Mouse (Mus musculus) forebrain, embryonic 10.5 days (tissue): Measurements from ENCODE around the gene Thpo. TPM values are rescaled to one million over a fixed set of nuclear protein-coding genes. Genes with fewer than 3 reads are reported as not detected.

Experiments used
- DNase-seq: peaks from one replicate; pipeline ENCODE4 v3.0.0-alpha.2; 2017; ENCODE audit warnings: low spot score; ENCODE audit errors: extremely low spot score
- H3K27ac ChIP-seq: fragments of 300-500 bp; sonication (generic); 2 replicates; pipeline ENCODE4 v1.5.1; 2016; ENCODE audit warnings: mild to moderate bottlenecking
- H3K27me3 ChIP-seq: fragments of 300-500 bp; sonication (generic); 2 replicates; pipeline ENCODE4 v1.6.1; 2016; ENCODE audit warnings: mild to moderate bottlenecking; ENCODE audit not compliant: poor library complexity, severe bottlenecking
- H3K36me3 ChIP-seq: fragments of 300-500 bp; sonication (generic); replicated peaks from 2 replicates; pipeline ENCODE4 v1.6.1; 2016; ENCODE audit warnings: mild to moderate bottlenecking, moderate library complexity
- H3K4me1 ChIP-seq: fragments of 300-500 bp; sonication (generic); 2 replicates; pipeline ENCODE4 v1.6.1; 2016
- H3K4me3 ChIP-seq: fragments of 300-500 bp; sonication (generic); 2 replicates; pipeline ENCODE4 v1.5.1; 2016; ENCODE audit warnings: mild to moderate bottlenecking, moderate library complexity
- H3K9me3 ChIP-seq: fragments of 300-500 bp; sonication (generic); 2 replicates; pipeline ENCODE4 v1.6.1; 2016; ENCODE audit warnings: mild to moderate bottlenecking, moderate library complexity
- WGBS: fragments of 180-500 bp; shearing (Covaris S2); methylation state at CpG from one replicate; pipeline ENCODE4 v1.1.7; 2016; 5-methylcytosine and 5-hydroxymethylcytosine counted together
- polyA plus RNA-seq: library from polyadenylated mRNA; unstranded; fragments of >200 nt; fragmentation: Nextera tagmentation; extraction: Ambion mirVana; gene quantifications from 2 replicates; pipeline ENCODE4 v1.2.1, GENCODE M21; 2016

Thpo gene
- polyA plus RNA-seq, 1 experiment from 2014 or later: 0.31 TPM

DNA sequence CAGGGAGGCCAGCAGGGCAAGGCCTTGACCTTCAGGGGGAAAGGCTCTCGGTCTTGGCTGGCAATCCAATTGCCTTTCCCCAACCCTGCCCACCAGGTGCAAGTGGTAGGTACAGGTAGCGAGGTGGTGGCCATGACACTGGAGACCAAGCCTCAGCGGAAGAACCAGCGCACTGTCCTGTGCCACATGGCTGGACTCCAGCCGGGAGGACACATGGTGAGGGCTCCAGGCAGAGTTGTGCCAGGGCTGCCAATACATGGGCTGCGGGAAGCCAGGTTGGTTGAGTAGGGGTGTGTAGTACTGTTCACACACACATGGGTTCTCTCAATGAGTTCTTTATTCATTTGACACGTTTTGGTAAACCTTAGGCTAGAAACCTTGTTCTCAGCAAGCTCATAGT, 1.9 kb upstream of the Thpo start:
- no peaks in the 10 kb centered on the region; the same call in 1 of the 2 replicates for H3K36me3 ChIP-seq
- no peak overlapping the region for H3K4me3 ChIP-seq
- no peak for DNase-seq
- H3K9me3 ChIP-seq: no peaks in the 10 kb centered on the region
- 92% methylated on average over 7 of the region's 7 CpGs for WGBS
- H3K27me3 ChIP-seq: peaks cover 62% of the 10 kb centered on the region
- H3K4me1 ChIP-seq: peaks cover 30% of the 10 kb centered on the region
- no peak overlapping the region for H3K27ac ChIP-seq

DNA sequence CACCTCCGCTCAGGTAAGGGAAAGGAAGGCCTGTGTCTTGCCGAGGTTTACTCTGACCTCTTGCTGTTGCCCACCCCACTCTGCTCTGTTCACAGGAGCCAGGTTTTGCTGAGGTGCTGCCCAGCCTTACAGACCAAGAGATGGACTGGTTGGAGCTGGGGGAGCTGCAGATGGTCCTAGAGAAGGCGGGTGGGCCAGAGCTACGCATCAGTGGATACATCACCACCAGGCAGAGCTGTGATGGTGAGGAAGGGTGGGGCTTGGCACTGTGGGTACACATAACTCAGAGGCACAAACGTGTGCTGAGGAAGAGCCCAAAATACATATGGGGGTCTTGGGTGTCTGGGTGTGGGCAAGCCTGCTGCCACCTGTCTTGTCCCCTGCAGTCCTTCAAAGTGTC, 1.3 kb upstream of the Thpo start:
- 87% methylated on average over 5 of the region's 5 CpGs for WGBS
- no peaks in the 10 kb centered on the region for H3K9me3 ChIP-seq
- H3K4me3 ChIP-seq: no peak overlapping the region
- no peak for DNase-seq
- peaks cover 62% of the 10 kb centered on the region for H3K27me3 ChIP-seq
- no peak overlapping the region for H3K27ac ChIP-seq
- H3K4me1 ChIP-seq: peaks cover 30% of the 10 kb centered on the region
- no peaks in the 10 kb centered on the region; the same call in 1 of the 2 replicates for H3K36me3 ChIP-seq

DNA sequence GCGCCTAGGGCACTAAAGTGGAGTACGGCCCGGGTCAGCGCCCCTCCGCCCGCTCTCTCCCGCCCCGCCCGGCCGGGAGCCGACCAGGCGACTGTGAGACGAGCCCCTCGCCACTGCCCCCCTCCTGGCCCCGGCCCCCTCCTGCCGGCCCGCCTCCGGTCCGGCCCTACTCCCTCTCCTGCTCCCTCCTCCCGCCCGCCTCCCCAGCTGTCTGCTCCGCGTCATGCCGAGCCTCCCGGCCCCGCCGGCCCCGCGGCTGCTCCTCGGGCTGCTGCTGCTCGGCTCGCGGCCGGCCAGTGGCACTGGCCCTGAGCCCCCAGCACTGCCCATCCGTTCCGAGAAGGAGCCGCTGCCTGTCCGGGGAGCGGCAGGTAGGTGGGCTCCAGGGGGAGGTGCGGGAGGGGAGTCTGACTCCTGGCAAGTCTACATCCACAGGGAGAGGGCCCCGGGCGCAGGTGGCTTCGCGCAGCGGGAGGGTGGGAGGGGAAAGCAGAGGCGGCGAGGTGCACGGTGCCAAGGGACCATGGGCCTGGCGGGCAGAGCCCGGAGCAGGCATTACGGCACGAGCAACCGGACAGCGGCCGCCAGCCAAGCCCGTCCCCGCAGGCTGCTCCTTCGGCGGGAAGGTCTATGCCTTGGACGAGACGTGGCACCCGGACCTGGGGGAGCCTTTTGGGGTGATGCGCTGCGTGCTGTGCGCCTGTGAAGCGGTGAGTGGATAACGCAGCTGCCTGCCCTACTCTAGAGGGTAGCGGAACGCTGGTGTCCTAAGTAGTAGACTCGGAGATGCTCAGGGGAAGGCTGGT, 1.2 kb downstream of the Thpo start, which contains the start of gene Chrd:
TSS of gene Chrd (plus strand) at position 203 of the 806 bp plus-strand sequence.
- Histone ChIP-seq H3K36me3 (no peaks in the 10 kb centered on the region), H3K27me3 (peaks cover 68% of the 10 kb centered on the region)

DNA sequence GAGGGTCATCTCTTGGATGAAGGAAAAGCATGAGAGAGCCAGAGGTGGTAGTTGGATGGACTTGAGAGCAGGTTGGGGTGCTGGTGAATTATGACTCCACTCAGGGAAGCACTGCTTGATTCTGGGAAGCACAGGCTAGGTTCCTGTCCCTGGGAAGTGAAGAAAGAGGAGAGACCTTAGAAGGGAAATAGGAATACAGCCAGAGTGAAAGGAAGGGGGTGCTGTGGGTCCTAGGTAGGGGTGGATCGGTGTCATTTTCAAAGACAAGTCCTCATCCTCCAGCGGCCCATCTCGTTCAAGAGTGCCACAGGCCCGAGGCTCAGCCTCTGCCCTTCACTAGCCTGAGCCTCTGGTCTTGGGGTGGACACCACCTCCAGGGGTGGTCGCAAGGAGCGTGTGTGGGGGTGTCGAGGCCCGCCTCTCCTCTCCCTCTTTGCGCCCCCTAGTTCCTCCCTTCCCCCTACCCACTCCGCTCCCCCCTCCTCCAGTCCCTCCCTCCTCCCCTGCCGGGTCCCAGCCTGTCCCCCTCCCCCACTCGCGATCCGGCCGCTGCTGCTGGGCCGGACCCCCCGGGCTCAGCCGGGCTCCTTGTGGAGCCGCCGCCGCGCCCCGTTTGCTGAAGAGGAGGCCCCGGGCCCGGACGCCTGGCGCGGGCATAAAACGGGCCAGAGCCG, 1.9 kb downstream of the Thpo start:
- peak; percentile 33 for DNase-seq
- WGBS: under 1% methylated on average over 28 of the region's 30 CpGs
- H3K9me3 ChIP-seq: no peaks in the 10 kb centered on the region

More for the DNA sequence above, 1.2 kb downstream of the Thpo start, which contains the start of gene Chrd:
- Histone ChIP-seq H3K9me3 (no peaks in the 10 kb centered on the region), H3K4me3 (peak within 1 kb of the TSS; percentile 79), H3K4me1 (peaks cover 39% of the 10 kb centered on the region), H3K27ac (peak within 1 kb of the TSS; percentile 91)
- DNase-seq: peak; percentile 69
- under 1% methylated on average over 61 of the region's 70 CpGs for WGBS

DNA sequence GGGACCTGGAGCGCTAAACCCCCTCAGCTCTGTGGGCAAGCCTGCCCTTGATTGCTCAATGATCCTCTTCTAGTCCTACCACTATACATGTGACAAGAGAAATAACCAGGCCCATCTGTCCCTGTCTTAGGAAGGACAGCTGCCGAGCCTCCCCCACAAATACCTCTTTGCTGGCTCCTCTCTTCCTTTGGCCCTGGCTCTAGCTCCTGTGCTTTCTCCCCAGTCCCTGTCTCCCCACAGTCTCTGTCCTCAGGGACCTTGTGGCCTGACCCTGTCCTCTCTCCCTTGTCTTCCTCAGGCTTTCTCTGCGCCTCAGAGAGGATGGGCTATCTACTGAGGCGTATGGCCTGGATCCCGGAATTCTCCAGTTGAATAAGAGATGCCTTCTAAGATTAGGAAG, 2.6 kb downstream of the Thpo start:
- peaks cover 61% of the 10 kb centered on the region for H3K27me3 ChIP-seq
- H3K9me3 ChIP-seq: no peaks in the 10 kb centered on the region
- DNase-seq: no peak
- H3K27ac ChIP-seq: 0 out of 2 replicates have a peak overlapping the region, but pooled peaks have one; percentile 91
- H3K4me1 ChIP-seq: peaks cover 39% of the 10 kb centered on the region
- 69% methylated on average over 5 of the region's 5 CpGs for WGBS
- H3K36me3 ChIP-seq: no peaks in the 10 kb centered on the region
- no peak overlapping the region; the same call in 1 of the 2 replicates for H3K4me3 ChIP-seq

More for the DNA sequence above, 1.9 kb downstream of the Thpo start:
- H3K36me3 ChIP-seq: no peaks in the 10 kb centered on the region
- peak overlapping the region; percentile 91 for H3K27ac ChIP-seq
- peak overlapping the region; percentile 79 for H3K4me3 ChIP-seq
- H3K4me1 ChIP-seq: peaks cover 39% of the 10 kb centered on the region
- peaks cover 68% of the 10 kb centered on the region for H3K27me3 ChIP-seq

DNA sequence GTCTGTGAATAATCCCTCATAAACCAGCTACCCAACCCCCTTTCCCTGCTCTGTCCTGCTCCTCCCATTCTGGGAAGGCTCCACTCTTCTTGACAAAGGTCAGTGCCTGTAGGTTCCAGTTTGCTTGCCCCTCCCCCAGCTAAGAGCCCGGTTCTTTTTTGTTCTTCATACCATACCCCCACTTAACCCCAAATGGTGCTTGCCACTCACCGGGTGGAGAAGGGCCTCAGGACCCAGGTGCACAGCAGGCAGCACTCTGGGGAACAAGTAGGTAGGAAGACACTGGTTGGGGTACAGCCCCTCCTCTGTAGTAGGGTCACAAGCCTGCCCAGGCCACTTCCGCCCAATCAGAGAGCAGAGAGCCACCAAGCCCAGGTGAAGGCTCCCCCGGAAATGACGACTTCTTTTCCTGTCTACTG, 4.0 kb downstream of the Thpo start:
- no peak for DNase-seq
- no peaks in the 10 kb centered on the region for H3K9me3 ChIP-seq
- 41% methylated on average over 5 of the region's 5 CpGs for WGBS
- H3K4me3 ChIP-seq: no peak overlapping the region
- peaks cover 47% of the 10 kb centered on the region for H3K27me3 ChIP-seq
- H3K27ac ChIP-seq: no peak overlapping the region
- no peaks in the 10 kb centered on the region for H3K36me3 ChIP-seq
- H3K4me1 ChIP-seq: peaks cover 39% of the 10 kb centered on the region

DNA sequence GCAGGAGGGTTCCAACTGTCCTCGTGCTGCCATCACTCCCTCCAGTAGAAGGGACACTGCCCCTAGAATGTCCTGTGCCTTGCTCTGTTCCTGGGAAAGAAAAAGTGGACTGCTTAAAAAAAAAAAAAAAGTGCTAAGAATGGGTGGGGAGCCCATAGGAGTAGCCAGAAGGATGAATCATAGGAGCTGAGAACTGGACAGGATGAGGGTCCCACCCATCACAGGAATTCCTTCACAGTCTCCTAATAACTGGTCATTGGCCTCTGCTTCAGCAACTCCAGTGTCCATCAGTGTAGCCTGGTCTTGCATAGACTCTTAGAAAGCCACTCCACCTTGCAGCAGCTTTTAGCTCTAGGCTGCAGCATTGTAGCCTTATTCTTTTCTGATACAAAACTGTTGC, 7.9 kb downstream of the Thpo start:
- no peak overlapping the region for H3K4me3 ChIP-seq
- no peak for DNase-seq
- H3K27ac ChIP-seq: no peak overlapping the region
- H3K4me1 ChIP-seq: peaks cover 13% of the 10 kb centered on the region
- H3K36me3 ChIP-seq: peaks cover 14% of the 10 kb centered on the region
- WGBS: 73% methylated on average over 1 of the region's 1 CpGs
- peaks cover 8% of the 10 kb centered on the region for H3K27me3 ChIP-seq
- no peaks in the 10 kb centered on the region for H3K9me3 ChIP-seq

DNA sequence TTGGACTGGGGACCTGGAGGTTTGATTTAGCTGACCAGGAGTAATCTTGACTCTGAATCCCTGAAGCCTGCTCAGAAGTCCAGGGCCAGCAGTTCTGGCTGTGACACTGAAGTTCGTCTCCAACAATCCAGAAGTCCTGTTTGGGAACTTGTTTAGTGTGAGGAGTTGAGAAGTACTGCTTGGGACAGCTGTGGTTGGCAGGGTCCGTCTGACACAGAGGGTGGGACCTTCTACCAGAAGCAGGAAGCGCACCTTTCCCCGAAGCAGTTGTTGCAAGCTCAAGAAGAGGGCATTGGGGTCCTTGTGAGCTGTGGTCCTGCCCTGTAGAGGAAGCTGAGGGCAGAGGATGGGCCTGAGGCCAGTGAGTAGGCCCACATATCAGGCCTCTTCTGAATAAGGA, 8.6 kb downstream of the Thpo start:
- WGBS: 82% methylated on average over 4 of the region's 4 CpGs

DNA sequence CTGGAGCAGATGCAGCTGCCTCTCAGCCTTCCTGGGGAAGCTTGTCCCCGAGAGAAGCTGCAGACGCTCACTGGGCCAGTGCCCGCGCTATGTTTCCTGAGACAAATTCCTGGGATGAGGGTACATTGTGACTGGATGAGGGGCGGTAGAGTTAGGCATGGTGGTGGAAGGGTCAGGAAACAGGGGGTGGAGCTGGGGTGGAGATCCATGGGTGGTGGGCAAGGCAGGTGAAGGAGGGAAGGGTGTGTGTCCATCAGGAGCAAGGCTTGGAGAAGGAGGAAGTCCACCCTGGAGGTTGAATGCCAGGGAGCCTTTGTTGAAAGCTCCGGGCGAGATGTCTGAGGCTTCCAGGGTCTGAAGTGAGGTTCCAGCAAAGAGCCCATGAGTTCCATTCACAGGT, 9.0 kb downstream of the Thpo start:
- Histone ChIP-seq H3K27ac (no peak overlapping the region), H3K4me1 (peaks cover 10% of the 10 kb centered on the region), H3K27me3 (peaks cover 3% of the 10 kb centered on the region; the same call in 1 of the 2 replicates), H3K36me3 (peaks cover 24% of the 10 kb centered on the region), H3K4me3 (no peak overlapping the region), H3K9me3 (no peaks in the 10 kb centered on the region)
- WGBS: 87% methylated on average over 7 of the region's 7 CpGs
- no peak for DNase-seq

More for the DNA sequence above, 8.6 kb downstream of the Thpo start:
- no peaks in the 10 kb centered on the region for H3K9me3 ChIP-seq
- H3K27ac ChIP-seq: no peak overlapping the region
- no peak overlapping the region for H3K4me3 ChIP-seq
- peaks cover 13% of the 10 kb centered on the region for H3K4me1 ChIP-seq
- H3K36me3 ChIP-seq: peaks cover 20% of the 10 kb centered on the region
- DNase-seq: no peak
- H3K27me3 ChIP-seq: peaks cover 6% of the 10 kb centered on the region; the same call in 1 of the 2 replicates

DNA sequence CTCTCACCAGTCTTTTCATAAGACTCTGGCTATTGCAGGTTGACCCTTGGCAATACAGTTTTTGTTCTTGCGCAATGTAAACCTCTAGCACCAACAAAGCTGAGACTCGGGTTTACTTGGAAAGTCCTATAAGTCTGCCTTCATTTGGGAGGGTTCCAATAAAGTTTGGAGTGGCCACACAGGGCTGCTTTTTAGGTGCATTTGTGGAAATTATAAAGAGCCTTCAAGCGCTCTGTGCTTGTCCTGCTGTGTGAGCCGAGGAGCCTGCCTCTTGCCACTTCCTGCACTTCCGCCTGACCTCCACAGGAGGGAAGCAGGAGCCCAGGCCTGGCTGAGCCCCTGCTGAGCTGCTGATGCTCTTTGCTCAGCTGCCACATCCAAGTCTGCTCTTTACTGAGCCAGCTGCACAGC, 10.0 kb downstream of the Thpo start:
- no peaks in the 10 kb centered on the region for H3K27me3 ChIP-seq
- H3K4me3 ChIP-seq: no peak overlapping the region
- no peak overlapping the region for H3K27ac ChIP-seq
- 0 out of 2 replicates have a peak, but pooled peaks cover 3% of the 10 kb centered on the region for H3K4me1 ChIP-seq
- 35% methylated on average over 5 of the region's 5 CpGs for WGBS
- peaks cover 34% of the 10 kb centered on the region for H3K36me3 ChIP-seq
- H3K9me3 ChIP-seq: no peaks in the 10 kb centered on the region
- DNase-seq: peak; percentile 55

DNA sequence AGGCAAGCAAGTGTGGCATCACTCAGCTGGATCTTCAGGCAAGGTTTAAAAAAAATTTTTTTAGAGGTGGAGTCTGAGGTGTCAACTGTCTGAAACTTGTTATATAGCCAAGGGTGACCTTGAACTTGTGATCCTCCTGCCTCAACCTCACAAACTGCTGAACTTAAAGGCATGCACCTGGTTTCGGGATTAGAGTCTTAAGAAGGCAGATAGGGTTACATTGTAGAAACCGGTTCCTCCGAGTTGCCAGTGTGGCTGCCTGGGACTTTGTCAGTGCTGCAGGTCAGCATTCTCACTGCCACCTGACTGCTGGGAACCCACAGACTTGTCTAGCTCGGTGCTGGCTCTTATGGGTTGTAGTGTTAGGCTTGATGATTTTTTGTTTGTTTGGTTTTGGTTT, 11.1 kb downstream of the Thpo start:
- no peaks in the 10 kb centered on the region for H3K27me3 ChIP-seq
- H3K27ac ChIP-seq: no peak overlapping the region
- WGBS: 59% methylated on average over 4 of the region's 4 CpGs
- H3K9me3 ChIP-seq: no peaks in the 10 kb centered on the region
- H3K36me3 ChIP-seq: peaks cover 34% of the 10 kb centered on the region
- H3K4me1 ChIP-seq: peaks cover 11% of the 10 kb centered on the region
- H3K4me3 ChIP-seq: no peak overlapping the region
- DNase-seq: no peak

DNA sequence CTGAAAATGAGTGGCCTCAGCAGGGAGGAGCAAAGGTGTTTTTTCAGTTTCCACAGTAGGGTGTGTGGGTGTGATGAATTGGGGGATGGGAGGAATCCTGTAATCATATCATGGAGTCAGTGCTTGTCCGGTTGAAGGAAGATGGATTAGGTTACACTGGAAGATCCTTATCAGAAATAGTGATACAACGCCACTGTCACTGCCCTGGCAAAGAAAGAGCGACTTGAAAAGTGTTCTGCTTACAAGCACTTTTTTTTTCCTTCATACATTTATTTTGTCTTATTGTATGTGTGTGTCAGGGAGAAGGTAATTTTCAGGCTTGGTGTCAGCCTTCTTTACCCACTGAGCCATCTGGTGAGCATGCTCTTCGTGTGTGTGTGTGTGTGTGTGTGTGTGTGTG, 11.6 kb downstream of the Thpo start:
- Histone ChIP-seq H3K9me3 (no peaks in the 10 kb centered on the region), H3K4me3 (no peak overlapping the region), H3K27ac (no peak overlapping the region), H3K27me3 (no peaks in the 10 kb centered on the region), H3K4me1 (peaks cover 15% of the 10 kb centered on the region), H3K36me3 (peaks cover 34% of the 10 kb centered on the region)
- no peak for DNase-seq
- WGBS: 86% methylated on average over 4 of the region's 4 CpGs

DNA sequence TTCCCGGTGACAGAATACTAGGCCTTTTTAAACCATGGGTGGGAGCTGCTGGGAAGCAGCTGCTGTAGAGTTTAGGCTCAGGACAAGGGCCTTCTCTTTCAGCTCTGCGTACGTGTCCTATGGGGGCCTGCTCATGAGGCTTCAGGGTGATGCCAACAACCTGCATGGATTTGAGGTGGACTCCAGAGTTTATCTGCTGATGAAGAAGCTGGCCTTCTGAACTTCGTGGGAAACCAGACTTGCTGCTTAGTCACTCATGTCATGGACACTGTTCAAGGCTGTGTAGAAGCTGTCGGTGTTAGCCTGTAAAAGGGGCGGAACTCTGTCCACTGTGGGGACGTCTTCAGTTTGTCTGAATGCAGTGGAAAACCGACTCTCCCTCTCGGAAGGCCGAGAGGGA, 12.5 kb downstream of the Thpo start:
- no peak overlapping the region for H3K27ac ChIP-seq
- no peak overlapping the region for H3K4me3 ChIP-seq
- no peak for DNase-seq
- no peaks in the 10 kb centered on the region for H3K27me3 ChIP-seq
- WGBS: 90% methylated on average over 10 of the region's 10 CpGs
- H3K4me1 ChIP-seq: peaks cover 24% of the 10 kb centered on the region
- H3K9me3 ChIP-seq: no peaks in the 10 kb centered on the region
- peaks cover 34% of the 10 kb centered on the region for H3K36me3 ChIP-seq
